Mouse (Mus musculus) lung, adult 18-20 months (tissue): ENCODE measurements at regions not wholly inside any gene's neighbourhood (a gene's known extent, or its start where the extent isn't known, plus 50 kb on each side); places are given as distances from the start of the nearest gene placed in this dataset.

ENCODE experiments used
- DNase-seq, 2 experiments: peaks; one replicate each; pipeline ENCODE4 v3.0.0; 2022; ENCODE audit warnings: mixed read lengths in 2 of 2

GRCm38 (mm10) chrX:11663187-11663829 is 335.7 kb downstream of the H2al1j start:
- no peak for DNase-seq

GRCm38 (mm10) chrX:11664330-11665061 is 336.9 kb downstream of the H2al1j start:
- DNase-seq: peak; percentile 52 to 61

GRCm38 (mm10) chrX:11665077-11665974 is 337.7 kb downstream of the H2al1j start:
- peak in 1 of 2 experiments; percentile 26 for DNase-seq

- DNase-seq: peak in 1 of 2 experiments; percentile 19
Measured at GRCm38 (mm10) chrX:11666517-11666916, 338.9 kb downstream of the H2al1j start.

GRCm38 (mm10) chrX:11671805-11672204 is 344.2 kb downstream of the H2al1j start:
- DNase-seq: no peak

GRCm38 (mm10) chrX:11678086-11678485 is 350.5 kb downstream of the H2al1j start:
- DNase-seq: no peak

GRCm38 (mm10) chrX:11681274-11681673 is 353.7 kb downstream of the H2al1j start:
- no peak for DNase-seq

GRCm38 (mm10) chrX:11689989-11690405 is 362.4 kb downstream of the H2al1j start:
- no peak for DNase-seq

GRCm38 (mm10) chrX:11690446-11690845 is 362.8 kb downstream of the H2al1j start:
- DNase-seq: no peak

- no peak for DNase-seq
Measured at GRCm38 (mm10) chrX:11691019-11691418, 363.4 kb downstream of the H2al1j start.

- DNase-seq: no peak
Measured at GRCm38 (mm10) chrX:11696565-11696964, 368.9 kb downstream of the H2al1j start.

GRCm38 (mm10) chrX:11701095-11701494 is 373.5 kb downstream of the H2al1j start:
- DNase-seq: no peak

GRCm38 (mm10) chrX:11705851-11706557 is 378.4 kb downstream of the H2al1j start:
- no peak for DNase-seq

GRCm38 (mm10) chrX:11707330-11707729 is 379.7 kb downstream of the H2al1j start:
- DNase-seq: no peak

GRCm38 (mm10) chrX:11708325-11708724 is 380.7 kb downstream of the H2al1j start:
- DNase-seq: no peak

- DNase-seq: no peak
Measured at GRCm38 (mm10) chrX:11709326-11709725, 381.7 kb downstream of the H2al1j start.

GRCm38 (mm10) chrX:11713423-11713822 is 385.8 kb downstream of the H2al1j start:
- peak; percentile 57 to 75 for DNase-seq

- DNase-seq: no peak
Measured at GRCm38 (mm10) chrX:11716773-11717172, 389.2 kb downstream of the H2al1j start.

- no peak for DNase-seq
Measured at GRCm38 (mm10) chrX:11718778-11719177, 391.2 kb downstream of the H2al1j start.

- no peak for DNase-seq
Measured at GRCm38 (mm10) chrX:11720517-11720916, 392.9 kb downstream of the H2al1j start.

- no peak for DNase-seq
Measured at GRCm38 (mm10) chrX:11722730-11723129, 395.1 kb downstream of the H2al1j start.

- DNase-seq: no peak
Measured at GRCm38 (mm10) chrX:11724718-11725117, 397.1 kb downstream of the H2al1j start.
